Mouse (Mus musculus): ENCODE results near the gene Gm49425. TPM values are rescaled to one million over a fixed set of nuclear protein-coding genes. Genes with fewer than 3 reads are reported as not detected.
A peak's percentile ranks its signal among the peaks of the same experiment; 100 is the strongest.
"Not testable (repeated sequence)": the region's sequence is repeated elsewhere in the genome, so short reads cannot be mapped to it uniquely, and the experiment has no call there.

Gm49425 gene
- not detected in 2 replicates for polyA plus RNA-seq (2012; rRNA removed)

- 77% methylated on average over 2 of the region's 2 CpGs for WGBS
- DNase-seq (ENCODE audit: low read depth, low spot score), result not testable (repeated sequence)
These were observed at the start of gene Gm49425 for GRCm38 (mm10) chr15:101517161-101517560. TSS of gene Gm49425 (minus strand) at chr15:101517261.

- 66% methylated on average over 5 of the region's 5 CpGs for WGBS
- DNase-seq (ENCODE audit: low read depth, low spot score), result no peak
These were observed 45.8 kb upstream of the Gm49425 start, which contains the start of gene Krt90 for GRCm38 (mm10) chr15:101562850-101563249. TSS of gene Krt90 (minus strand) at chr15:101562950.

- no peak for DNase-seq (ENCODE audit: low read depth, low spot score)
These were observed 41.1 kb upstream of the Gm49425 start for GRCm38 (mm10) chr15:101558034-101558646.

DNA sequence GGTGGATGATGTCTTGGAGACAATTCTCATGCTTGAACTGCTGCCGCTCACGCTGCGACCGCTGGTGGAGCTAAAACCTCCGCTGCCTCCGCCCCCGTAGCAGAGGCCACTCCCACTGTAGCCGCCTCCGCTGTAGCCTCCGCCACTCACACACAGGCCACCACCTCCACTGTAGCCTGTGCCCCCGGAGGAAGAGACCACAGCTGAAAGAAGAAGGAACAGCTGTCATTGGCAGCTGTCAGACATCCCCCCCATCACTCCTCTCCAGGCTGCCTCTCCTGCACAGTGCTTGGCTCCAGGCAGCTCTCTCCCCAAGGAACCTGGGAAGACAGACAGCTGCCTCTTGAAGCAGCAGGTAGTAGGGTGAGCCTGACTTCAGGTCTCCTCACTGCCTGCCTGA, 36.1 kb upstream of the Gm49425 start:
- 0% methylated on average over 11 of the region's 11 CpGs for WGBS

More at GRCm38 (mm10) chr15:101558034-101558646, 41.1 kb upstream of the Gm49425 start:
- 25% methylated on average over 7 of the region's 7 CpGs for WGBS

GRCm38 (mm10) chr15:101552188-101552587, 35.1 kb upstream of the Gm49425 start:
- 31% methylated on average over 8 of the region's 8 CpGs for whole genome bisulfite sequencing
- DNase-seq (ENCODE audit: low read depth, low spot score), result no peak

More for the DNA sequence above, 36.1 kb upstream of the Gm49425 start:
- DNase-seq (ENCODE audit: low read depth, low spot score), result no peak

GRCm38 (mm10) chr15:101550567-101550966, 33.5 kb upstream of the Gm49425 start, which contains the start of gene Krt82:
TSS of gene Krt82 (minus strand) at chr15:101550667.
- DNase-seq (ENCODE audit: low read depth, low spot score), result no peak
- WGBS, result 81% methylated on average over 7 of the region's 7 CpGs

GRCm38 (mm10) chr15:101544478-101544877, 27.4 kb upstream of the Gm49425 start:
- no peak for DNase-seq (ENCODE audit: low read depth, low spot score)
- WGBS, result 81% methylated on average over 3 of the region's 3 CpGs

DNA sequence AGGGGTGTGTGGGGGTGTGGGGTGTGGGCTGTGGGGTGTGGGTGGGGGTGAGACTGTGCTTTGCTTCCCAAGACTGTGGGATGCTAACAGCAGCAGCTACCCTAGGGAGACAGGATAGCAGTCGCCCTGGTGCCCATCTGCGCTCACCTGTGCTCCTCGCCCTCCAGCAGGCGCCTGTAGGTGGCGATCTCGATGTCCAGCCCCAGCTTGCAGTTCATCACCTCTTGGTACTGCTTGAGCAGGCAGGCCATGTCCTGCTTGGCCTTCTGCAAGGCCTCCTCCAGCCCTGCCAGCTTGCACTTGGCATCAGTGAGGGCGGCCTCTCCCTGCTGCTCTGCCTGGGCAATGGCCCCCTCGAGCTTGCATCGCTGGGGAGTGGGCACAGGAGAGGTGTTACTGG, 25.5 kb upstream of the Gm49425 start:
- DNase-seq (ENCODE audit: low read depth, low spot score), result no peak
- 72% methylated on average over 9 of the region's 9 CpGs for WGBS

GRCm38 (mm10) chr15:101538580-101538900, 21.5 kb upstream of the Gm49425 start:
- WGBS, result 22% methylated on average over 4 of the region's 4 CpGs
- DNase-seq (ENCODE audit: low read depth, low spot score), result no peak

GRCm38 (mm10) chr15:101537864-101538579, 21.0 kb upstream of the Gm49425 start:
- 16% methylated on average over 7 of the region's 7 CpGs for WGBS
- DNase-seq (ENCODE audit: low read depth, low spot score), result no peak

DNA sequence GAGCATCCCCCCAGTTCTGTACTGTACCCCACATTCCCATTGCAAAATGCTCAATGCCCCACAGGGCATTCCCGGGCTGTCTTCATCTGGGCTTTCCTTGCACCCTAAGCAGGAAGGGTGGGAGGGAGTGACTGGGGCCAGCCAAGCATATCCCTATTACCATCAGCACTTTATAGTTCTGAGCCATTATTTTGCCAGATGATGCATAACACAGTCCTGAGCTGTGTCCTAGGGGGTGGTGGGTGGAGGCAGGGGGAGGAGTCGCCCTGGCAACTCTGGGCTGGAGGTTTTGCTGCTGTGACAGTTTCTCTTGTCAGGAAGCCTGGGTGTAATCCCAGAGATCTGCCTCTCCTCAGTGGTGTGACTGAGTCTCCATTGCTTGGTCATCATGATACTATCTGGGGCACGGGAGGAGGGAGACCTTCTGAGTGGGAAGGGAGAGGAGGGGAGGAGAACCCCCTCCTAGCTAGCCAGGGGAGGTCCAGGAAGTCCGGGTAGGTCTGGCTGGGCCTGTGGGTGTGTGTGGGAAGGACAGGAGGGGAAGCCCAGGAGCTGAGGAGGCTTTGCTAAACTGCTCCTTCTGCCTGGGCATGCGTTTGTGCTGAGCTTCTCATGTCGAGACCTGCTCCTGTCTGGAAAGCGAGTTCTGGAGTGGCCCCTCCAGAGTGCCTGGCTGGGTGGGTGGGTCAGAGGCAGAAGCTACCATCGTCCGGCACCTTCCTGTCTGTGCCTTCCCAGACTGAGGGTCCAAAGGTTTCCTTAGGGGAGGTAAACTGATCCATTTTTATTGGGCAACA, 19.2 kb upstream of the Gm49425 start:
- DNase-seq (ENCODE audit: low read depth, low spot score), result no peak
- WGBS, result 61% methylated on average over 9 of the region's 9 CpGs

DNA sequence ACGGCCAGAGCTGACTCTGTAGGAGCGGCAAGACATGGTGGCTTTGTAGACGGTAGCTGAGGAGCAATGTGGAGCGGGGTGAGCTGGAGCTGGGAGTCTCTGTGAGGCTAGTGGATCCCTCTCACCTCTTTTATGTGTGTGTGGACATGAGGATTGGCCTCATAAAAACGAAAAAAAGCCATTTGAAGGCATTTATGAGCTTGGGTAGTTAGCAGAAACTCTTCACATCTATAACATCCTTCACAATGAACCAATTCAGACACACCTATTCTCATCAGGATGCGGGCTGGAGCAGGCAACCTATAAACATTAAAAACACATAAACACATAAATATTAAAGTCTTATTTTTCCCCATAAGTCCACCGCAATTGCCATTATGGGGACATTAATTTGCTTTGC, 15.7 kb upstream of the Gm49425 start, which contains the start of gene Krt84:
Gene Krt84 (minus strand): TSS at position 101 of the 400 bp plus-strand sequence.
- WGBS, result 51% methylated on average over 7 of the region's 7 CpGs
- DNase-seq (ENCODE audit: low read depth, low spot score), result no peak

- WGBS, result 35% methylated on average over 4 of the region's 4 CpGs
- DNase-seq (ENCODE audit: low read depth, low spot score), result peak; percentile 81
These were observed 5.6 kb upstream of the Gm49425 start for GRCm38 (mm10) chr15:101522556-101523232.

DNA sequence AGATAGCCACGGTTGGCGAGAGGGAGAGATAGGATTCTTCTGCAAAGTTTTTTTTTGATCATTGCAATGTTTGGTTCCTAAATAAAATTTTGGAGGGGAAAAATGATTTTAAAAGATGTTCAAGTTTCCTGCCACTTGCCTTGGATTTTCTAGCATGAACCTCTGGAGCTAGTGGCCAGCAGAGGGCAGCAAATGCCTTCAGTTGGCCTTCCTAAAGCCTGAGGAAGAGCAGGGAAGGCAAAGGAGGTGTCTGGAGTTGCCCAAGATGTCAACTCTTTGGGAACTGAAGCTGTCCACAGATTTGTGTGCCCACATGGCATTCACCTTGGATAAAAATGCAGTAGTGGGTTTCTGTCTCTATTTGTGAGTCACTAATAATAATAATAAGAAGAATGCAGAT, 2.7 kb upstream of the Gm49425 start:
- WGBS, result 13% methylated on average over 2 of the region's 2 CpGs

DNA sequence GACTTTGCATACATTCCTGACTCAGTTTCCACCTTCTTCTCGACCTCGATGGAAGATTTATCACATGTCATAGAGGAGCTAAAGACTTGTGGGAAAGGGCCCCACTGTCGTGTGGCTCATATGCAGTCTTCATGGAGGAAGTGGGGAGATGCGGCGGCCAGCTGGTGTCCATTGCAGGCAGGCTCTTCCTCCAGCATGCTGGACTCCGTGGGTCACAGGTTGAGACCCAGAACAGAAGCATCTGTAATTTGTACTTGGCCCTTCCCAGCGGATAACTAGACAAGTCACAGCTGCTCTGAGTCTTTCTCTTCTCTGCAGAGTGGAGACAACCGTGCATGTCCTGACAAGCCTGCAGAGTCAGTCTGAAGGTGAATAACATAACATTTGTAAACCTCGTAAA, 8.8 kb downstream of the Gm49425 start:
- 64% methylated on average over 9 of the region's 9 CpGs for WGBS
- no peak for DNase-seq (ENCODE audit: low read depth, low spot score)

More for the DNA sequence above, 2.7 kb upstream of the Gm49425 start:
- DNase-seq (ENCODE audit: low read depth, low spot score), result no peak

GRCm38 (mm10) chr15:101506896-101507758, 9.9 kb downstream of the Gm49425 start:
- 55% methylated on average over 14 of the region's 14 CpGs for WGBS
- no peak for DNase-seq (ENCODE audit: low read depth, low spot score)

DNA sequence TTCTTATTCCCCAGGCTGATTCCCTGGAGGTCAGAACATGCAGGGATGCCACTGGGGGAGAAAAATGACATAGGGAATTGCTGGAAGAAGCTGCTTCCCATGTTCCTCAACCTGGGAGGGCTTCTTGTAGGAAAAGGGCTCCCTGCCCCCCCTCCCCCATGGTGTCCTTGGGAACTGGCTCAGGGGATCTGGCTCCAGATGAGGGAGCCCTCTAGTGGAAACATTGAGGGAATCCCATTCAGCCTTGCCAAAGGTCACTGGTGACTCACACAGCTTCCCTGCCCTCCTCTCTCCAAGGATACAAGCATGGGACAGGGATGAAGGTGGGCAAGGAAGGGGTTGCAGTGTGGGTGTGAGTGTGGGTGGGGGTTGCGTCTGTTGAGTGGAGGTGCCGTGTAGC, 19.9 kb downstream of the Gm49425 start:
- no peak for DNase-seq (ENCODE audit: low read depth, low spot score)
- WGBS, result 64% methylated on average over 2 of the region's 2 CpGs

DNA sequence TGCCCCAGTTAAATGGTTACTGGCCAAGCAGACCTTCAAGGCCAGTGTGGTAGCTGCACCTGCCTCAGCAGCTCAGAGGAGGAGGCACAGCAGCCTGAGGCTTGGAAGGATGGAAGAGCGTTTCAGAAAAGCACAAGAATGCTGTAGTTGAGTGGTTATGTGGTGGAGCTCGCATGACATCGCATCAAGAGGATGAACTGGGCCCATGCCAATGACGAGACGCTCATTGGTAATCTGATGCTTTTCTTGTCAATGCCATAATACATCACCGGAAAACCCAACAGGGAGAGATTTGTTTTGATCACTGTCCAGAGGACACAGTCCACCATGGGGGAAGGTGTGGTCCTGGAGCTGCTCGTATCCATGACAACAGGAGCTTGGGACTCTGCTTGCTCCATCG, 21.8 kb downstream of the Gm49425 start:
- no peak for DNase-seq (ENCODE audit: low read depth, low spot score)
- WGBS, result 71% methylated on average over 8 of the region's 8 CpGs

GRCm38 (mm10) chr15:101494203-101494602, 22.9 kb downstream of the Gm49425 start:
- no peak for DNase-seq (ENCODE audit: low read depth, low spot score)
- 33% methylated on average over 1 of the region's 1 CpGs for WGBS
